ENCODE assay signal across 8 mouse cellular contexts in genomic region chr5:144158604-144159003, GRCm38 (mm10). TPM values are rescaled to one million over a fixed set of nuclear protein-coding genes. Genes with fewer than 3 reads are reported as not detected.
DNase-seq lines count a peak whose midpoint lies in the region; ATAC-seq and TF ChIP-seq lines count a peak whose summit lies in the region.
"Had no signal": no experiment of that assay in that cellular context is flagged by ENCODE, and none has a peak within 500 bp of the region (broad histone marks: within the 10 kb centered on the region; RNA-seq: fewer than 3 reads in every experiment).

No protein-coding gene starts in this region.

- no peaks in the 10 kb centered on the region for H3K27me3 ChIP-seq in ES-Bruce4 (ENCODE audit: control insufficient read depth, insufficient read depth, low read length, poor library complexity, severe bottlenecking)
- no peaks in the 10 kb centered on the region for H3K27me3 ChIP-seq in heart, embryonic 14.5 days (ENCODE audit: control insufficient read depth, insufficient read depth, low read length)
- H3K27me3 ChIP-seq in midbrain, embryonic 16.5 days (ENCODE audit: control insufficient read depth, insufficient read depth, low read depth, low read length) = no peaks in the 10 kb centered on the region
- H3K27me3 ChIP-seq: liver, embryonic 15.5 days had no signal

- TF ChIP-seq CTCF in ES-Bruce4 (IDR thresholded peaks at IDR 0.05; ENCODE audit: low read depth, low read length) = no peak

- H3K4me2 ChIP-seq in heart, embryonic 14.5 days (ENCODE audit: low read length) = no peak overlapping the region
- H3K4me2 ChIP-seq in midbrain, embryonic 16.5 days (ENCODE audit: low read length) = no peak overlapping the region
- H3K4me2 ChIP-seq: liver, embryonic 15.5 days had no signal

- no peak overlapping the region for H3K9ac ChIP-seq in ES-Bruce4 (ENCODE audit: low read depth, poor library complexity, severe bottlenecking)
- no peak overlapping the region for H3K9ac ChIP-seq in heart, embryonic 14.5 days (ENCODE audit: low read length)
- no peak overlapping the region for H3K9ac ChIP-seq in midbrain, embryonic 16.5 days (ENCODE audit: low read depth, low read length)
- H3K9ac ChIP-seq: liver, embryonic 15.5 days had no signal

- peaks cover 3% of the 10 kb centered on the region for H3K4me1 ChIP-seq in ES-Bruce4 (ENCODE audit: control insufficient read depth, insufficient read depth, low read length)
- peaks cover 10 to 11% of the 10 kb centered on the region in 2 experiments; a peak in 3 of 4 replicates for H3K4me1 ChIP-seq in heart, embryonic 14.5 days (ENCODE audit: control insufficient read depth in 2 of 2, insufficient read depth in 2 of 2, low read length in 2 of 2)
- H3K4me1 ChIP-seq in midbrain, embryonic 16.5 days (ENCODE audit: control insufficient read depth, insufficient read depth, low read length) = peaks cover 2% of the 10 kb centered on the region; the same call in 1 of the 2 replicates

- DNase-seq in 3T3-L1 (ENCODE audit: low read depth, low spot score) = peak; percentile 66
- peak; percentile 36 to 49 for DNase-seq in cerebellum, postnatal 36 days
- DNase-seq in kidney, postnatal 36 days = peak; percentile 93 to 96
- no peak for DNase-seq in thymus, postnatal 10 days (ENCODE audit: low spot score in 2 of 2)

- 0 out of 2 replicates have a peak, but pooled peaks have one; percentile 2 for TF ChIP-seq EP300 in ES-Bruce4 (IDR thresholded peaks at IDR 0.05; ENCODE audit: insufficient read depth, low read depth, low read length)

- no peak for TF ChIP-seq POLR2A in ES-Bruce4 (IDR thresholded peaks at IDR 0.05; ENCODE audit: insufficient read depth, low read length)

- WGBS in heart, embryonic 14.5 days = 19% methylated on average over 4 of the region's 4 CpGs
- WGBS in midbrain, embryonic 16.5 days = 26% methylated on average over 4 of the region's 4 CpGs

- no peak overlapping the region for H3K4me3 ChIP-seq in ES-Bruce4 (ENCODE audit: low read depth, low read length)
- no peak overlapping the region for H3K4me3 ChIP-seq in heart, embryonic 14.5 days (ENCODE audit: control insufficient read depth in 1 of 2, insufficient read depth in 1 of 2, low read depth in 1 of 2, low read length in 2 of 2)
- no peak overlapping the region for H3K4me3 ChIP-seq in midbrain, embryonic 16.5 days (ENCODE audit: low read depth, low read length)
- H3K4me3 ChIP-seq: liver, embryonic 15.5 days had no signal

- ATAC-seq in heart, embryonic 14.5 days (ENCODE audit: insufficient number of reproducible peaks, insufficient read depth, low FRiP score, low read depth) = peak; percentile 69; the same call in 1 of the 2 replicates
- peak; percentile 62; the same call in 1 of the 2 replicates for ATAC-seq in midbrain, embryonic 16.5 days

- H3K27ac ChIP-seq in ES-Bruce4 (ENCODE audit: insufficient read depth, low read length) = no peak overlapping the region
- peak overlapping the region; percentile 9 to 47; a peak in 2 of 4 replicates for H3K27ac ChIP-seq in heart, embryonic 14.5 days (replicated peaks in 1 of 2; ENCODE audit: control insufficient read depth in 1 of 2, insufficient read depth in 1 of 2, low read depth in 2 of 2, low read length in 2 of 2)
- 0 out of 2 replicates have a peak overlapping the region, but pooled peaks have one; percentile 50 for H3K27ac ChIP-seq in midbrain, embryonic 16.5 days (ENCODE audit: low read length)
- H3K27ac ChIP-seq: liver, embryonic 15.5 days had no signal

- H3K36me3 ChIP-seq in ES-Bruce4 (ENCODE audit: control insufficient read depth, insufficient read depth, low read length, poor library complexity, severe bottlenecking) = peaks cover 8% of the 10 kb centered on the region
- H3K36me3 ChIP-seq in heart, embryonic 14.5 days (ENCODE audit: control insufficient read depth, insufficient read depth, low read length) = peaks cover 32% of the 10 kb centered on the region
- peaks cover 10% of the 10 kb centered on the region for H3K36me3 ChIP-seq in midbrain, embryonic 16.5 days (ENCODE audit: control insufficient read depth, insufficient read depth, low read length)

- H3K9me3 ChIP-seq in ES-Bruce4 (replicated peaks; ENCODE audit: control insufficient read depth, insufficient read depth, low read length, poor library complexity, severe bottlenecking) = no peaks in the 10 kb centered on the region
- H3K9me3 ChIP-seq in heart, embryonic 14.5 days (ENCODE audit: control insufficient read depth, low read length) = no peaks in the 10 kb centered on the region
- no peaks in the 10 kb centered on the region for H3K9me3 ChIP-seq in midbrain, embryonic 16.5 days (replicated peaks; ENCODE audit: control insufficient read depth, low read length, poor library complexity, severe bottlenecking)
- H3K9me3 ChIP-seq: liver, embryonic 15.5 days had no signal

RNA-seq across cellular contexts. Expression of gene Bhlha15, which starts 31.5 kb away (rescaled TPM):
- 3.0 and 3.1 TPM in 2 replicates for polyA plus RNA-seq in ES-Bruce4 (2011; ENCODE audit: insufficient read depth, insufficient read length, low read depth, missing spikeins)
- 0.05 and 0.09 TPM in 2 replicates for polyA plus RNA-seq in heart, embryonic 14.5 days (2014; fragmentation: Nextera tagmentation; extraction: Ambion mirVana)
- not detected in 2 replicates for polyA plus RNA-seq in midbrain, embryonic 16.5 days (2015; fragmentation: Nextera tagmentation; extraction: Ambion mirVana)

RNA-seq across cellular contexts. Expression of gene Lmtk2, which starts 58.4 kb away (rescaled TPM):
- polyA plus RNA-seq in ES-Bruce4 (2011; ENCODE audit: insufficient read depth, insufficient read length, low read depth, missing spikeins) = 46.2 and 47.1 TPM in 2 replicates
- polyA plus RNA-seq in heart, embryonic 14.5 days (2014; fragmentation: Nextera tagmentation; extraction: Ambion mirVana) = 4.4 and 4.7 TPM in 2 replicates
- 9.0 and 9.3 TPM in 2 replicates for polyA plus RNA-seq in midbrain, embryonic 16.5 days (2015; fragmentation: Nextera tagmentation; extraction: Ambion mirVana)

Comparison
In these comparisons a context has a peak if more than half of its experiments do, and no peak if none do; other contexts are left out.
1. DNase-seq: peak in 3T3-L1 (single experiment), cerebellum, postnatal 36 days (2 of 2) and kidney, postnatal 36 days (2 of 2); none in thymus, postnatal 10 days (0 of 2).